Mouse (Mus musculus) G1E (cell line): ENCODE measurements at regions not wholly inside any gene's neighbourhood (a gene's known extent, or its start where the extent isn't known, plus 50 kb on each side); places are given as distances from the start of the nearest gene placed in this dataset.

ENCODE experiments used
- ATAC-seq: 2 replicates; pipeline ENCODE4 v1.8.0; 2016; ENCODE audit warnings: mild to moderate bottlenecking; ENCODE audit not compliant: insufficient number of reproducible peaks, poor library complexity, low FRiP score, severe bottlenecking; ENCODE audit errors: extremely low read depth
- DNase-seq: peaks from one replicate; pipeline ENCODE4 v3.0.0; 2012; ENCODE audit warnings: low spot score
- H3K27me3 ChIP-seq: 2 replicates; pipeline ENCODE4 v1.6.1; 2012; ENCODE audit warnings: mild to moderate bottlenecking, low read length, inconsistent platforms; ENCODE audit not compliant: insufficient read depth
- H3K36me3 ChIP-seq: replicated peaks from 2 replicates; pipeline ENCODE3; 2012; ENCODE audit warnings: mild to moderate bottlenecking, inconsistent platforms
- H3K4me1 ChIP-seq: 2 replicates; pipeline ENCODE4 v1.6.1; 2012; ENCODE audit warnings: low read depth, low read length, inconsistent platforms, mixed read lengths; ENCODE audit not compliant: insufficient read depth
- H3K4me3 ChIP-seq: 2 replicates; pipeline ENCODE4 v1.5.1; 2012; ENCODE audit warnings: low read depth, mild to moderate bottlenecking, inconsistent platforms, low read length, moderate library complexity, mixed read lengths
- H3K9me3 ChIP-seq: replicated peaks from 2 replicates; pipeline ENCODE4 v1.6.1; 2012; ENCODE audit warnings: inconsistent platforms
- CTCF ChIP-seq: IDR thresholded peaks from 2 replicates; pipeline ENCODE4 v1.5.1; 2012; ENCODE audit warnings: low read depth, low read length, inconsistent platforms, mixed read lengths
- GATA1 ChIP-seq: IDR thresholded peaks from 2 replicates; pipeline ENCODE4 v1.6.1; 2012; ENCODE audit warnings: borderline replicate concordance, low read length, inconsistent platforms, mixed read lengths
- GATA2 ChIP-seq: IDR thresholded peaks from 2 replicates; pipeline ENCODE4 v1.6.1; 2012; ENCODE audit warnings: low read depth, low read length, inconsistent platforms, borderline replicate concordance
- POLR2AphosphoS5 ChIP-seq: IDR thresholded peaks from 2 replicates; pipeline ENCODE4 v1.6.1; 2012; ENCODE audit warnings: low read depth, low read length, inconsistent platforms; ENCODE audit not compliant: insufficient replicate concordance
- TAL1 ChIP-seq: conservative IDR thresholded peaks from 2 replicates; pipeline ENCODE4 v1.6.1; 2012; ENCODE audit warnings: low read depth, low read length, inconsistent platforms, mixed read lengths

DNA sequence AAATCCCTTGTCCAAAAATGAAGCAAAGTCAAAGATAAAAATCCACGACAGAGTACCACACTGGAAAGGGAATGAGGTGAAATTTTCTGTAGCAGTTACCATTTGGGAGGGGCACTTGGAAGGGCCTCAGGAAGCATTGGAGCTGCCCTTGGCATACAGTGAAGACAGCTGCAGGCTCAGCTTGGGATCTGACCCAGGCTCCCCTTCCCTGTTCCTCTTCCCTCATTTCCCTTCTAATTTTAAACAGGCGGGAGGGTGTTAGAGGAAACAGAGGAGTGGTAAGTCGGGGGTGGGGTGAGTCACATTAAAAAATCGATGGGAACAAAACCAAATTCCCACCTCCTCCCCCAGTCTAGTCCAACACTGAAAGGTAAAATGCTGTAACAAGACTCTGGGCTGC, 193.6 kb downstream of the Gm19410 start:
- no peaks in the 10 kb centered on the region for H3K36me3 ChIP-seq
- no peak for ATAC-seq

DNA sequence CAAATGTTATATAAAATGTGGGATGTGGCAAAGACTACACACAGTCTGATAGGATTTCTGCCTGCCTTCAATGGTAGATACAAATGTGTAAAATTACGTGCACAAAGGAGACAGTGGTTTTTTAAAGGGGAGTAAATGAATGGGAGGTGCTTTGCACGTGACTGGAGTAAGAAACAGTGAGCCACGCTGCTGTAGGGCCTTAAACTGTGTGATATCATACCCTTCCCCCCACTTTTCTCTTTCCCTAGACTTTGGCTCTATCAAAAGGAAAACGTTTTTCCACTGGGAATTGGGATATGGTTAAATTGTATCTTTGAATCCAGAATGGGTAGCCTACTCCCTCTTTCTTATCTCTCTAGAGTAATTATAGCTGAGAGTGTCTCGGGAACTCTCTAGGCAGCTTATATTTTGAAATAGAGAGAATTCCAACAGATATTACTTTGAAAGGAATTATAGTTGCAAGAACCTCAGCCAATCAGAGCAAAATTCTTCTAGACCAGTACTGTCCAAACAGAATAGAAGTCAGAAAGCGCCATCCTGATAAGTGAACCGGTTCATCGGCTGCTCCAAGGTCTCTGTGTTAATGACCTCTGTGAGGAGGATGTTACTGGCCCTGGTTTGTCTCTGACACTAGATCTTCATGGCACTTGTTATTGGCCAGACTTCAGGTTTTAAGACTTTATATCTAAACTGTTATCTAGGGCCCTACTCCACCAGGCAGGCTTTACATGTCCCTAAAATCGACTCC, 195.5 kb downstream of the Gm19410 start:
- H3K36me3 ChIP-seq, result no peaks in the 10 kb centered on the region
- H3K9me3 ChIP-seq, result no peaks in the 10 kb centered on the region
- no peaks in the 10 kb centered on the region for H3K27me3 ChIP-seq
- ATAC-seq, result peak; percentile 80
- peak; percentile 44 for DNase-seq
- no peak for TF ChIP-seq GATA2
- no peak for TF ChIP-seq TAL1
- no peak for TF ChIP-seq POLR2AphosphoS5
- TF ChIP-seq GATA1, result no peak
- no peak for TF ChIP-seq CTCF
- peak overlapping the region; percentile 60; the same call in 1 of the 2 replicates for H3K4me3 ChIP-seq
- H3K4me1 ChIP-seq, result peaks cover 61% of the 10 kb centered on the region

More for the DNA sequence above, 193.6 kb downstream of the Gm19410 start:
- no peak for DNase-seq
- no peaks in the 10 kb centered on the region for H3K27me3 ChIP-seq
- H3K4me1 ChIP-seq, result peaks cover 54% of the 10 kb centered on the region
- TF ChIP-seq POLR2AphosphoS5 (no peak), CTCF (no peak), GATA1 (no peak), TAL1 (no peak)
- no peak overlapping the region for H3K4me3 ChIP-seq
- H3K9me3 ChIP-seq, result no peaks in the 10 kb centered on the region

DNA sequence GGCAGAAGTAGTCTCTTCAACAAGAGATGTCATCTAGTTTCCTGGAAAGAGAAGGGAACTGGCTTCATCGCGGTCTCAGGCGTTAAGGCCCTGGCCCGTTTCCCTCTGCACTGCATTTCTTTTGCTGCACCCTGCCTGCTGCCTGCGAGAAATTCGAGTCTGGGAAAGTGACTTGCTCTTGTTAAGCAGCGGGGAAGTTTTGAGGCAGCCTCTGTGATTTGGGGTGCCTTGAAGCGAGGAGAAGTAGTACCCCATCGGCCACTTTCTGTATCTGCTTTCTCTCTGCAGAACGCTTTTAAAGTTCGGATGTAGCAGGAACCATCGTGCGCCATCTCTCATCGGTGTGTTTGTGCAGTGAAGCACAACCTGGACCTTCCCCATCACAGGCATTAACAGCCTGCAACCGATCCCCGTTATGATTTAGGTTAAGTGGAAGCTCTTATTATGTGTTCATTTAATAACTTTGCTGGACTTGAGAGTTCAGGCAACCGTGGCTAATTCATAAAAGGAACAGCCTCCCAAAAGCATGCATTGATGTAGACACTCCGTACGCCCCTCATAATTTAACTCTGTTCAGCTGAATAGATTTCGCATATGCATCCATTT, 196.1 kb downstream of the Gm19410 start:
- no peaks in the 10 kb centered on the region for H3K36me3 ChIP-seq
- no peaks in the 10 kb centered on the region for H3K9me3 ChIP-seq
- peaks cover 57% of the 10 kb centered on the region for H3K4me1 ChIP-seq
- ATAC-seq, result peak; percentile 15; the same call in 1 of the 2 replicates
- TF ChIP-seq CTCF, result no peak
- TF ChIP-seq GATA1, result no peak
- no peak for TF ChIP-seq TAL1
- no peak for TF ChIP-seq GATA2
- no peaks in the 10 kb centered on the region for H3K27me3 ChIP-seq
- H3K4me3 ChIP-seq, result peak overlapping the region; percentile 60
- DNase-seq, result no peak

DNA sequence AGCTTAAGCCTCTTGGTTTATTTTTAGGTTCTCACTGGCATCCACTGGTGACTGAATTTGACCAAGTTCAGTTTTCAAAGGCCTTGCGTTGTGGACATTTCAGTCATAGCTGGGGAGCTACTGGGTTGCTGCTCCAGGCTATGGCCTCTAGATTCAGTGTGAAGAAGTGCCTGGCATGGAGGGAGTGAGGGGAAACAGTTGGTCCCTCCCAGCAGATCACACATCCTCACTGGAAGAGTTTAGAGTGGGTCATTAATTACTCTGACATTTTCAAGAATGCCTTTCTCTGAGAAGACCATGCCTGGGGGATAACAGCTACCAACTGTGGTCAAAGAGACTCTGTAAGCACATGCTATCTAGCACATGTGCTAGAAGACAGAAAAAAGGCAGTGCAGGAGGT, 199.3 kb downstream of the Gm19410 start:
- Histone ChIP-seq H3K27me3 (no peaks in the 10 kb centered on the region), H3K36me3 (no peaks in the 10 kb centered on the region), H3K4me3 (no peak overlapping the region), H3K4me1 (peaks cover 43% of the 10 kb centered on the region), H3K9me3 (no peaks in the 10 kb centered on the region)
- TF ChIP-seq GATA1, result no peak
- DNase-seq (no peak), ATAC-seq (no peak)

DNA sequence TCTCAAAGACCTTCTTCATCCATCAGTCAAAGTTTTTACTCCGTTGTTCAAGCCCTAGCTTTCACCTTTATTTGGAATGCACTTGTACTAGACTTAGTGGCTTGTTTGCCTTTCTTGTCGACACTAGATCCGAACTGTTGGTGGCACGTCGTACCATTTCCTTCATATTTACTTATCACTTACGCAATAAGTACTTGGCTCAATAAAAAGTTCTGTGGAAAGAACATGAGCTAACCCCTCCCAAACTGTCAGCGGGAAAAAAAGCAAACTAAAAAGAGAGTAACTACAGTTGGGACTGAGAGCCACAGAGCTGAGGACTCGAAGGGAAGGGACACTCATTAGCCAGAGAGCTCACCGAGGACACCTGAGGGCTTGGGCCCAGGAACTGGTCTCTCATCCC, 202.8 kb downstream of the Gm19410 start:
- ATAC-seq (no peak), DNase-seq (no peak)
- H3K9me3 ChIP-seq, result no peaks in the 10 kb centered on the region

DNA sequence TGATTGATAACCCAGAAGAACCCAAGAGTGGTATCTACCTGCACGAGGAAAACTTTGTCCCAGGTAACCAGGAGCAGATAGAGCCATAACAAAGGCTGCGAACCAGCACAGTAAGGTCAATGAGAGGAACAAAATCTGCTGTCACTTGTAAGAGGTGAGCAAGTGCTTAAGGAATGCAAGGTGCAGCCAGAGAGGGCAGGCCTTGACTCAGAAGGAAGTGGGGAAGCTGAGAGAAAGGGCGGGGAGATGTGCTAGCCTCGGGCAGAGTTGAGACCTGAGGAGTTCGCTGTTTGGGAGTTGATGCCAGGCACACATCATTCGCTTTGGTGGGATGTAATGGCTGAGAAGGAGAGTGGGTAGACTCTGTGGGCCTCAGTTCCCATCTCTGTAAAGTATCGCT, 205.5 kb downstream of the Gm19410 start:
- H3K27me3 ChIP-seq, result peaks cover 22% of the 10 kb centered on the region
- H3K36me3 ChIP-seq, result no peaks in the 10 kb centered on the region
- DNase-seq, result no peak
- ATAC-seq, result no peak
- H3K9me3 ChIP-seq, result no peaks in the 10 kb centered on the region
- no peak for TF ChIP-seq GATA1
- peaks cover 12% of the 10 kb centered on the region for H3K4me1 ChIP-seq
- H3K4me3 ChIP-seq, result no peak overlapping the region

More for the DNA sequence above, 202.8 kb downstream of the Gm19410 start:
- H3K4me3 ChIP-seq, result no peak overlapping the region
- H3K27me3 ChIP-seq, result 0 out of 2 replicates have a peak, but pooled peaks cover 7% of the 10 kb centered on the region
- no peaks in the 10 kb centered on the region for H3K36me3 ChIP-seq
- H3K4me1 ChIP-seq, result peaks cover 25% of the 10 kb centered on the region
- TF ChIP-seq GATA2, result no peak
- TF ChIP-seq GATA1, result no peak
- no peak for TF ChIP-seq CTCF
- no peak for TF ChIP-seq TAL1
- no peak for TF ChIP-seq POLR2AphosphoS5
